Mouse (Mus musculus) heart, embryonic 11.5 days (tissue): ENCODE data around the gene Morn5. TPM values are rescaled to one million over a fixed set of nuclear protein-coding genes. Genes with fewer than 3 reads are reported as not detected.

Experiments
- ATAC-seq: fragments of 200-750 bp; cut with Nextera tagmentation; replicated peaks from 2 replicates; pipeline ENCODE4 v1.8.0; 2017; ENCODE audit warnings: moderate library complexity; ENCODE audit not compliant: insufficient number of reproducible peaks, low FRiP score, low TSS enrichment
- H3K27ac ChIP-seq: fragments of 300-500 bp; sonication (generic); 2 replicates; pipeline ENCODE4 v1.5.1; 2014; ENCODE audit warnings: mild to moderate bottlenecking, low read depth, low read length
- H3K27me3 ChIP-seq: fragments of 300-500 bp; sonication (generic); 2 replicates; pipeline ENCODE4 v1.6.1; 2014; ENCODE audit warnings: mild to moderate bottlenecking, low read length, mixed read lengths; ENCODE audit not compliant: control insufficient read depth, insufficient read depth
- H3K36me3 ChIP-seq: fragments of 300-500 bp; sonication (generic); 2 replicates; pipeline ENCODE4 v1.6.1; 2014; ENCODE audit warnings: mild to moderate bottlenecking, low read length, moderate library complexity, mixed read lengths; ENCODE audit not compliant: control insufficient read depth, insufficient read depth
- H3K4me1 ChIP-seq: fragments of 300-500 bp; sonication (generic); 2 replicates; pipeline ENCODE4 v1.6.1; 2014; ENCODE audit warnings: low read length; ENCODE audit not compliant: control insufficient read depth, insufficient read depth
- H3K4me2 ChIP-seq: fragments of 300-500 bp; sonication (generic); 2 replicates; pipeline ENCODE4 v1.6.1; 2014; ENCODE audit warnings: mild to moderate bottlenecking, moderate library complexity
- H3K4me3 ChIP-seq: fragments of 300-500 bp; sonication (generic); 2 replicates; pipeline ENCODE4 v1.5.1; 2014; ENCODE audit warnings: low read depth, low read length
- H3K9ac ChIP-seq: fragments of 300-500 bp; sonication (generic); 2 replicates; pipeline ENCODE4 v1.6.1; 2014; ENCODE audit warnings: mild to moderate bottlenecking, low read depth, low read length, moderate library complexity
- H3K9me3 ChIP-seq: fragments of 300-500 bp; sonication (generic); replicated peaks from 2 replicates; pipeline ENCODE4 v1.6.1; 2016; ENCODE audit warnings: low read length; ENCODE audit not compliant: control insufficient read depth
- WGBS: fragments of 180-500 bp; shearing (Covaris S2); extraction: QIAGEN DNeasy Blood & Tissue Kit; methylation state at CpG from one replicate; pipeline ENCODE4 v1.1.7; 2014; ENCODE audit not compliant: insufficient replicate concordance; 5-methylcytosine and 5-hydroxymethylcytosine counted together
- polyA plus RNA-seq: library from polyadenylated mRNA; unstranded; fragments of >200 nt; fragmentation: Nextera tagmentation; extraction: Ambion mirVana; gene quantifications from 2 replicates; pipeline ENCODE4 v1.2.1, GENCODE M21; 2014

Gene Morn5
- polyA plus RNA-seq, 1 experiment from 2014 or later = 0.23 TPM

- no peaks in the 10 kb centered on the region for H3K36me3 ChIP-seq
- 0 out of 2 replicates have a peak, but pooled peaks have one; percentile 35 for ATAC-seq
- peak overlapping the region; percentile 24; the same call in 1 of the 2 replicates for H3K4me3 ChIP-seq
- no peaks in the 10 kb centered on the region for H3K4me1 ChIP-seq
- H3K9me3 ChIP-seq = no peaks in the 10 kb centered on the region
- H3K9ac ChIP-seq = no peak overlapping the region
- 0 out of 2 replicates have a peak, but pooled peaks cover 3% of the 10 kb centered on the region for H3K27me3 ChIP-seq
- peak overlapping the region; percentile 62 for H3K4me2 ChIP-seq
- 11% methylated on average over 32 of the region's 32 CpGs for WGBS
- no peak overlapping the region for H3K27ac ChIP-seq
These were observed 27.7 kb upstream of the Morn5 start for GRCm38 (mm10) chr2:36021385-36022159.

DNA sequence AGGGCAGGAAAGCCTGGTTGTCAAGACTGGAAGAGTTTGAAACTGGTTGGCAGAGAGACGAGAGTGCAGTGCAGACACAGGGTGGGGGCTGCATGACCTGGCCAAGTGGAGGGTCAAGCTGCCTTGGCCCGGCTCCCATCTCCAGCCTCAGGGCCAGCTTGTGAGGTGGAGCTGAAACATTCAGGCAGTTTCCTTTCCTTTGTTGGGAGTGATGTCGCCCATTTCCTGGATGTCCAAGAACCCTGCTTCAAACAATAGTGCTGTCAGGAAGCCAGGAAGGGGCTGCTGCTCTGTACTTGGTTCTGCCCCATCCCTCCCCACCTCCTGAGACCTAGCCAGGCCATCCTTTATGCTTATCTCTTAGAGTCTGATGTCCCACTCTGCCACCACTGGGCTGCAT lies 26.0 kb upstream of the Morn5 start:
- no peak; the same call in 1 of the 2 replicates for ATAC-seq
- Histone ChIP-seq H3K9me3 (no peaks in the 10 kb centered on the region), H3K4me1 (no peaks in the 10 kb centered on the region), H3K27me3 (0 out of 2 replicates have a peak, but pooled peaks cover 3% of the 10 kb centered on the region), H3K9ac (no peak overlapping the region), H3K4me2 (no peak overlapping the region), H3K27ac (no peak overlapping the region), H3K4me3 (no peak overlapping the region), H3K36me3 (no peaks in the 10 kb centered on the region)
- WGBS = 34% methylated on average over 3 of the region's 3 CpGs

GRCm38 (mm10) chr2:36032884-36033283 lies 16.4 kb upstream of the Morn5 start:
- H3K36me3 ChIP-seq = peaks cover 13% of the 10 kb centered on the region
- no peak for ATAC-seq
- 64% methylated on average over 7 of the region's 7 CpGs for WGBS
- H3K4me1 ChIP-seq = no peaks in the 10 kb centered on the region
- no peak overlapping the region for H3K9ac ChIP-seq
- no peak overlapping the region for H3K4me3 ChIP-seq
- H3K27ac ChIP-seq = no peak overlapping the region
- H3K27me3 ChIP-seq = no peaks in the 10 kb centered on the region
- no peak overlapping the region for H3K4me2 ChIP-seq
- H3K9me3 ChIP-seq = 0 out of 2 replicates have a peak, but pooled peaks cover 5% of the 10 kb centered on the region

- H3K4me1 ChIP-seq = no peaks in the 10 kb centered on the region
- peaks cover 16% of the 10 kb centered on the region for H3K36me3 ChIP-seq
- WGBS = 70% methylated on average over 7 of the region's 7 CpGs
- H3K9ac ChIP-seq = no peak overlapping the region
- H3K27me3 ChIP-seq = no peaks in the 10 kb centered on the region
- H3K27ac ChIP-seq = no peak overlapping the region
- H3K9me3 ChIP-seq = 0 out of 2 replicates have a peak, but pooled peaks cover 5% of the 10 kb centered on the region
- no peak overlapping the region for H3K4me3 ChIP-seq
- H3K4me2 ChIP-seq = no peak overlapping the region
- no peak for ATAC-seq
These were observed 15.3 kb upstream of the Morn5 start for GRCm38 (mm10) chr2:36033966-36034365.

DNA sequence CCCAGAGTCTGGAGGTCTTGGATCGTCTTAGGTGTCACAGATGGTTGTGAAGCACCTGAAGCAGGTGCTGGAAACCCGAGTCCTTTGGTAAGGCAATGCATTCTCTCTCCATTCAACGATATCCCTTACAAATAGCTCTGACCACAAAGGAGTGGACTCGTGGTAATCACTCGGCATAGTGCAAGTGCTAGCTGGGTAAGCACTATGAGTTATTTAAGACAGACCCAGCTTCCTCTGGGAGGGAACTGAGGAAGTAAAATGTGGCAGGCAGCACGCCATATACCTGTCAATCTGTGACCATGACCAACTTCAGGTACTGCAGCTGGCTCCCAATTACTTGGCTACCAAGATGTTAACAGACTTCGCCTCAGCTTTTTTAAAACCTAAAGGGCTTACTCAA lies 14.4 kb upstream of the Morn5 start:
- ATAC-seq = no peak
- Histone ChIP-seq H3K27me3 (no peaks in the 10 kb centered on the region), H3K4me1 (peaks cover 9% of the 10 kb centered on the region; the same call in 1 of the 2 replicates), H3K9me3 (0 out of 2 replicates have a peak, but pooled peaks cover 5% of the 10 kb centered on the region), H3K36me3 (peaks cover 16% of the 10 kb centered on the region), H3K9ac (no peak overlapping the region), H3K4me3 (no peak overlapping the region), H3K4me2 (no peak overlapping the region), H3K27ac (no peak overlapping the region)
- WGBS = 90% methylated on average over 7 of the region's 7 CpGs

DNA sequence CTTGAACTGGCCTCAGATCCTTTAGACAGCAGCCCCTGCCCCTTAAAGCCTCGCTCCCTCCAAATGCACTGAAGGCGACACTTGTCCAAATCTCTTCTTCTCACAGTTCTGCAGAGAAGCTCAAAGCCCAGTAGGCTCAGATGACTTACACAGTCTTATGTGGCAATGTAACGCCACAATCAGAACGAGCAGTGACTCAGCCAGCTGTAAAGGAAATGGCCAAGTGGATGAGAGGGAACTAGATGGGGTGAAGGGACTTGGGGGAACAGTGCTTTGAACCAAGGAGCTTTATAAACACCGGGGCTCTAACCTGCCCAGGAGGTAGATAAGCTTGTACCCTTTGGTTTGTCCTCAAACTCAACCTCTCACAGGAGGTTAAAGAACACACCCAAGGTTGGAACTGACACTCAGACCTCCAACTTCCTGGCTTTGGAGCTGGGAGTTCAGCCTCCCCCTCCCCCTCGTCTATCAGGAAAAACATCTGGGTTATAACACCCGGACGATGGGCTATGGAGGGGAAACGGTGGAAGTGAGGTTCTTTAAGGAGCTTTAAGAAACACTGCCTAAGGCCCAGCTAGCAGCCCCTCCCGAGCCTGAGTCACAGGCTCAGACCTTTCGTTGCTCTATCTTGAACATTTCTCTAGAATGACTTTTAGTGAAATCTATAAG lies 13.7 kb upstream of the Morn5 start:
- Histone ChIP-seq H3K9ac (no peak overlapping the region), H3K4me2 (no peak overlapping the region), H3K36me3 (peaks cover 16% of the 10 kb centered on the region), H3K27ac (no peak overlapping the region), H3K9me3 (0 out of 2 replicates have a peak, but pooled peaks cover 5% of the 10 kb centered on the region), H3K4me1 (peaks cover 11% of the 10 kb centered on the region; the same call in 1 of the 2 replicates), H3K4me3 (no peak overlapping the region), H3K27me3 (no peaks in the 10 kb centered on the region)
- no peak for ATAC-seq
- 60% methylated on average over 11 of the region's 11 CpGs for WGBS

GRCm38 (mm10) chr2:36039297-36039985 lies 9.8 kb upstream of the Morn5 start:
- no peaks in the 10 kb centered on the region for H3K9me3 ChIP-seq
- no peak for ATAC-seq
- 63% methylated on average over 7 of the region's 7 CpGs for WGBS
- H3K27me3 ChIP-seq = no peaks in the 10 kb centered on the region
- H3K4me1 ChIP-seq = peaks cover 18% of the 10 kb centered on the region
- H3K4me3 ChIP-seq = no peak overlapping the region
- H3K4me2 ChIP-seq = no peak overlapping the region
- H3K36me3 ChIP-seq = peaks cover 25% of the 10 kb centered on the region
- H3K27ac ChIP-seq = no peak overlapping the region
- H3K9ac ChIP-seq = no peak overlapping the region

GRCm38 (mm10) chr2:36040872-36041271 lies 8.4 kb upstream of the Morn5 start:
- Histone ChIP-seq H3K4me1 (peaks cover 18% of the 10 kb centered on the region), H3K4me3 (no peak overlapping the region), H3K27ac (no peak overlapping the region), H3K4me2 (no peak overlapping the region), H3K27me3 (no peaks in the 10 kb centered on the region), H3K9ac (peak overlapping the region; percentile 2; the same call in 1 of the 2 replicates), H3K36me3 (peaks cover 23% of the 10 kb centered on the region), H3K9me3 (no peaks in the 10 kb centered on the region)
- ATAC-seq = no peak
- WGBS = 79% methylated on average over 1 of the region's 1 CpGs
